Mouse (Mus musculus) intestine, embryonic 15.5 days (tissue): Measurements from ENCODE around the gene Slc16a12. TPM values are rescaled to one million over a fixed set of nuclear protein-coding genes. Genes with fewer than 3 reads are reported as not detected.

Experiments
- ATAC-seq: fragments of 200-750 bp; cut with Nextera tagmentation; 2 replicates; pipeline ENCODE4 v1.8.0; 2017; ENCODE audit warnings: moderate TSS enrichment, moderate library complexity
- H3K27ac ChIP-seq: fragments of 300-500 bp; sonication (generic); 2 replicates; pipeline ENCODE4 v1.5.1; 2015; ENCODE audit warnings: mild to moderate bottlenecking, inconsistent platforms
- H3K27me3 ChIP-seq: fragments of 300-500 bp; sonication (generic); replicated peaks from 2 replicates; pipeline ENCODE4 v1.6.1; 2015; ENCODE audit warnings: inconsistent platforms
- H3K36me3 ChIP-seq: fragments of 300-500 bp; sonication (generic); 2 replicates; pipeline ENCODE4 v1.6.1; 2015; ENCODE audit warnings: inconsistent platforms
- H3K4me1 ChIP-seq: fragments of 300-500 bp; sonication (generic); replicated peaks from 2 replicates; pipeline ENCODE4 v1.6.1; 2015; ENCODE audit warnings: inconsistent platforms
- H3K4me2 ChIP-seq: fragments of 300-500 bp; sonication (generic); replicated peaks from 2 replicates; pipeline ENCODE4 v1.6.1; 2015; ENCODE audit warnings: mild to moderate bottlenecking, inconsistent platforms
- H3K4me3 ChIP-seq: fragments of 300-500 bp; sonication (generic); replicated peaks from 2 replicates; pipeline ENCODE4 v1.5.1; 2015; ENCODE audit warnings: inconsistent platforms
- H3K9ac ChIP-seq: fragments of 300-500 bp; sonication (generic); 2 replicates; pipeline ENCODE4 v1.6.1; 2015; ENCODE audit warnings: inconsistent platforms
- H3K9me3 ChIP-seq: fragments of 300-500 bp; sonication (generic); 2 replicates; pipeline ENCODE4 v1.6.1; 2016; ENCODE audit warnings: inconsistent platforms
- WGBS: fragments of 180-500 bp; shearing (Covaris S2); methylation state at CpG from one replicate; pipeline ENCODE4 v1.1.7; 2015; 5-methylcytosine and 5-hydroxymethylcytosine counted together
- polyA plus RNA-seq: library from polyadenylated mRNA; unstranded; fragments of >200 nt; fragmentation: Nextera tagmentation; extraction: Ambion mirVana; gene quantifications from 2 replicates; pipeline ENCODE4 v1.2.1, GENCODE M21; 2015

Slc16a12 gene
- polyA plus RNA-seq, 1 experiment from 2014 or later: 8.5 TPM

GRCm38 (mm10) chr19:34724598-34724997 lies 22.5 kb downstream of the Slc16a12 start:
- no peak overlapping the region for H3K9ac ChIP-seq
- ATAC-seq: no peak
- no peaks in the 10 kb centered on the region for H3K4me1 ChIP-seq
- H3K36me3 ChIP-seq: no peaks in the 10 kb centered on the region
- H3K27ac ChIP-seq: no peak overlapping the region
- 78% methylated on average over 4 of the region's 4 CpGs for WGBS
- no peaks in the 10 kb centered on the region for H3K9me3 ChIP-seq
- H3K4me2 ChIP-seq: no peak overlapping the region
- no peak overlapping the region for H3K4me3 ChIP-seq
- no peaks in the 10 kb centered on the region for H3K27me3 ChIP-seq

DNA sequence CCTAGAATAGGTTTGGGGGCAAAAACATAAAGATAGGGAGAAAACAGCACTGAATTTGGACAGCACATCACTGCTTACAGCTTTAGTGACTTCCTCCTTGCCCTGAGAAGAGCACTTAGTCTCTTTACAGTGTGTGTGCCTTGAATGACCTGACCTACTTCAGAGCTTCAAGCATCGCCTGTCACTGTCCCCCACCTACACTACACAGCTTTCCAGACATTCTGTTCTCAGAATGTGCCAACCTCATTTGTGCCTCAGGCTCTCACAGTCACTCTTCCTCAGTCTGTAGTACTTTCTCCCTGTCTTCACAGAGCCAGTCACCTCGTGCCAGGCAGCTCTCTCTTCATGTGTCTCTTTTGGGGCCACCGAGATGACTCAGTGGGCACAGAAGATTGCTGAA lies 24.5 kb downstream of the Slc16a12 start:
- Histone ChIP-seq H3K9me3 (no peaks in the 10 kb centered on the region), H3K36me3 (no peaks in the 10 kb centered on the region), H3K27me3 (no peaks in the 10 kb centered on the region), H3K4me2 (no peak overlapping the region), H3K4me3 (no peak overlapping the region), H3K27ac (no peak overlapping the region), H3K4me1 (no peaks in the 10 kb centered on the region), H3K9ac (no peak overlapping the region)
- 90% methylated on average over 3 of the region's 3 CpGs for WGBS
- ATAC-seq: no peak

DNA sequence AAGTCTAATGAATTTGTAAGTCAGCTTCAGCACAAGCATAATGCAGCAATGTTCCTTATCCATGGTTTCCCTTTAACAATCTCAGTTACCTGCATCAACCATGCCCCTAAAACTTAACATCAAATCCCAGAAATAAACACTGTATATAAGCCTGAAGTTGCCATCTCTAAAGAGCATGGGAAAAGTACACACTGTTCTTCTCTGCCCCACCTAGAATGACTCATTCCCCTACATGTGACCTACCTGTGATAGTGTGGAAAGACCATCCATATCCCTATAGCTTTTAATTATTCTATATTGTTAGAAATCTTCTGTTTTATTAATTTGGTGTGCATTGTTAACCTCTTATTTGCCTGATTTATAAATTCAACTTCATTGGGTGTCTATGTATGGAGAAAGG lies 27.0 kb downstream of the Slc16a12 start:
- peak; percentile 91 for ATAC-seq
- no peaks in the 10 kb centered on the region for H3K9me3 ChIP-seq
- no peak overlapping the region for H3K4me3 ChIP-seq

GRCm38 (mm10) chr19:34718963-34719362 lies 28.1 kb downstream of the Slc16a12 start:
- no peak for ATAC-seq
- no peak overlapping the region for H3K4me3 ChIP-seq

More for the DNA sequence above, 27.0 kb downstream of the Slc16a12 start:
- Histone ChIP-seq H3K9ac (no peak overlapping the region), H3K27me3 (no peaks in the 10 kb centered on the region), H3K36me3 (no peaks in the 10 kb centered on the region), H3K4me1 (no peaks in the 10 kb centered on the region), H3K27ac (no peak overlapping the region), H3K4me2 (no peak overlapping the region)

GRCm38 (mm10) chr19:34718478-34718877 lies 28.6 kb downstream of the Slc16a12 start:
- no peak overlapping the region for H3K27ac ChIP-seq
- no peaks in the 10 kb centered on the region for H3K27me3 ChIP-seq
- no peak overlapping the region for H3K9ac ChIP-seq
- H3K4me1 ChIP-seq: no peaks in the 10 kb centered on the region
- no peak overlapping the region for H3K4me2 ChIP-seq
- H3K4me3 ChIP-seq: no peak overlapping the region
- WGBS: 48% methylated on average over 2 of the region's 2 CpGs
- H3K9me3 ChIP-seq: no peaks in the 10 kb centered on the region
- H3K36me3 ChIP-seq: no peaks in the 10 kb centered on the region
- ATAC-seq: no peak

More at GRCm38 (mm10) chr19:34718963-34719362, 28.1 kb downstream of the Slc16a12 start:
- Histone ChIP-seq H3K9me3 (no peaks in the 10 kb centered on the region), H3K4me1 (no peaks in the 10 kb centered on the region), H3K36me3 (no peaks in the 10 kb centered on the region), H3K27ac (no peak overlapping the region), H3K4me2 (no peak overlapping the region), H3K27me3 (no peaks in the 10 kb centered on the region), H3K9ac (no peak overlapping the region)
- 82% methylated on average over 5 of the region's 5 CpGs for WGBS

DNA sequence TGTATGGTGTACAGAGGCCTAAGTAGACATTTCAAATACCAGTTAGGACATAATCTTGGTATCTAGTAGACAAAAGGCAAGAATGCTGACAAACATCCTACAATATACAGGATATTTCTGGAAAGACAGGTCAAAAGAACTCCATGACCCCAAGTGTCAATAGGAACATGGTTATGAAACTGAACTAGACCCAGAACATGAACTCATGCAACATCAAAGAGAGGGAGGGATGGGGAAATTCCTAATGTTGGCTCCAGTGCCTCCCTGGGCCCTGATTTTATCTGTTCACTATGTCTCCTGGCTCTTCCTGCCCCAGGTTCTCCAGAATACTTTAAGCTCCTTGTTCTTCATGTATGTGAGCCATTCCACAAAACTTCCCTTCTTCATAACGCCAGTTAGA lies 31.2 kb downstream of the Slc16a12 start:
- WGBS: 79% methylated on average over 1 of the region's 1 CpGs
- no peaks in the 10 kb centered on the region for H3K4me1 ChIP-seq
- no peaks in the 10 kb centered on the region for H3K36me3 ChIP-seq
- no peaks in the 10 kb centered on the region for H3K9me3 ChIP-seq
- no peak overlapping the region for H3K9ac ChIP-seq
- no peak for ATAC-seq
- H3K4me3 ChIP-seq: no peak overlapping the region
- H3K4me2 ChIP-seq: no peak overlapping the region
- H3K27ac ChIP-seq: no peak overlapping the region
- H3K27me3 ChIP-seq: no peaks in the 10 kb centered on the region

GRCm38 (mm10) chr19:34714250-34714666 lies 32.8 kb downstream of the Slc16a12 start:
- whole genome bisulfite sequencing: 42% methylated on average over 5 of the region's 5 CpGs
- Histone ChIP-seq H3K27ac (no peak overlapping the region), H3K4me2 (no peak overlapping the region)

GRCm38 (mm10) chr19:34712050-34712449 lies 35.0 kb downstream of the Slc16a12 start:
- Histone ChIP-seq H3K27me3 (no peaks in the 10 kb centered on the region), H3K4me3 (no peak overlapping the region), H3K4me2 (no peak overlapping the region), H3K4me1 (0 out of 2 replicates have a peak, but pooled peaks cover 2% of the 10 kb centered on the region), H3K9me3 (no peaks in the 10 kb centered on the region), H3K9ac (no peak overlapping the region), H3K27ac (peak overlapping the region; percentile 33), H3K36me3 (no peaks in the 10 kb centered on the region)
- peak; percentile 95 for ATAC-seq
- WGBS: 63% methylated on average over 2 of the region's 2 CpGs

More at GRCm38 (mm10) chr19:34714250-34714666, 32.8 kb downstream of the Slc16a12 start:
- no peak overlapping the region for H3K4me3 ChIP-seq
- H3K9ac ChIP-seq: no peak overlapping the region
- ATAC-seq: no peak
- H3K4me1 ChIP-seq: no peaks in the 10 kb centered on the region
- no peaks in the 10 kb centered on the region for H3K27me3 ChIP-seq
- no peaks in the 10 kb centered on the region for H3K9me3 ChIP-seq
- H3K36me3 ChIP-seq: no peaks in the 10 kb centered on the region

DNA sequence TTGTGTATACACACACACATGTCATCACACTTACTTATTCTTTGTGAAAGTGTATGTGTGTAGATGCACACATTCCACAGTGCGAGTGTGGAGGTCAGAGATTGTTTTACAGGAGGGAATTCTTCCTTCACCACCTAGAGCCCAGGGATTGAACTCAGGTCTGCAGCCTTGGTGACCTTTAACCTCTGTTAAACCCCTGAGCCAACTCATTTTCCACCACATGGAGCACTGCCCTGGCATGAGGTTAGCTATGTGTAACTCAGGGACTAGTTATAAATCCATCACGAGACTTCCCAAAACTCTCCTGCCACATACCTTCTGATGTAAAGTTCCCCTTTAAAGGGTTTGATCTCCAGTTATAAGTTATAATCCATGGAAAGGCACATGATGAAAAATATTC lies 38.9 kb downstream of the Slc16a12 start:
- Histone ChIP-seq H3K27ac (no peak overlapping the region), H3K9ac (no peak overlapping the region), H3K4me3 (no peak overlapping the region), H3K27me3 (no peaks in the 10 kb centered on the region), H3K4me2 (no peak overlapping the region), H3K9me3 (no peaks in the 10 kb centered on the region), H3K4me1 (0 out of 2 replicates have a peak, but pooled peaks cover 5% of the 10 kb centered on the region), H3K36me3 (no peaks in the 10 kb centered on the region)
- 85% methylated on average over 2 of the region's 2 CpGs for WGBS
- no peak for ATAC-seq

DNA sequence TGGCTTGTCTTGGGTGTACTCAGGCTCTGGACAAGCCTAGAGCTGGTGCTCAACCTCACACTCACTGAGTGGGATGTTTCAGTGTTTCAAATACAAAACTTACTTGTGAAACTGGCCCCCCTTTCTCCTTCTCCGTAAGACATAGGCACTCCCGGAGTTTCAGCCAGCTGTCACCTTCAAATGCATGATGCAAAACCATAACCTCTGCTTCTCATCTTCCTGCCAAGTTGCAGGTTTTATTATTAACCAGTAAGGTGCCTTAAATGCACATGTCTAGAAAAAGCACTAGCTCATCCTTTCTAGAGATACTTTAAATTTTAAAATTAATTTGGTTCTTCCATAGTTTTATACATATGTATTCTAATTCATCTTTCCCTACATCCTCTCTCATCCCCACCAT lies 39.5 kb downstream of the Slc16a12 start:
- H3K4me3 ChIP-seq: no peak overlapping the region
- H3K27me3 ChIP-seq: no peaks in the 10 kb centered on the region
- H3K9ac ChIP-seq: no peak overlapping the region
- H3K36me3 ChIP-seq: no peaks in the 10 kb centered on the region
- no peak for ATAC-seq
- no peaks in the 10 kb centered on the region for H3K9me3 ChIP-seq
- WGBS: 41% methylated on average over 2 of the region's 2 CpGs
- no peak overlapping the region for H3K27ac ChIP-seq
- H3K4me2 ChIP-seq: no peak overlapping the region
- H3K4me1 ChIP-seq: 0 out of 2 replicates have a peak, but pooled peaks cover 5% of the 10 kb centered on the region

DNA sequence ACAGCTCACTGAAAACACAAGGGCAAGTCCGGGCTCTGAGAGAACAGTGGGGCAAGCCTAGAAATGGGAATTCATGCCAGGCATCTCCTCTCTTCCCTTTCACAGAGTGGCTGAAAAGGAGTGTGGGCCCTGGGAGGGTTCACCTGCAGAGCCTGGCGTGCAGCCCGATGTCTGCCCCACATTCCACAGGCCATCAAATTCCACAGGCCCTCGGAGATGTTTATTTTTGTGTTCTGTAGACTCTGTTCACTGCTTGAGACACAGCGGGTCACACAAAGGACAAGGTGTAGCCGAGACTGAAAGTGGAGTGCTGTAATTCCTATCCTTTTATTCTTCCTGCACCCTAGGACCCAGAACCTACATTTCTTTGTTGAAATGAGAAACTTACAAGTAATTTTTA lies 40.8 kb downstream of the Slc16a12 start:
- peak; percentile 48; the same call in 1 of the 2 replicates for ATAC-seq
- no peak overlapping the region for H3K27ac ChIP-seq
- no peak overlapping the region for H3K4me2 ChIP-seq
- no peak overlapping the region for H3K4me3 ChIP-seq
- no peaks in the 10 kb centered on the region for H3K36me3 ChIP-seq
- H3K9ac ChIP-seq: no peak overlapping the region
- no peaks in the 10 kb centered on the region for H3K27me3 ChIP-seq
- H3K4me1 ChIP-seq: 0 out of 2 replicates have a peak, but pooled peaks cover 5% of the 10 kb centered on the region
- 34% methylated on average over 6 of the region's 6 CpGs for WGBS
- no peaks in the 10 kb centered on the region for H3K9me3 ChIP-seq

DNA sequence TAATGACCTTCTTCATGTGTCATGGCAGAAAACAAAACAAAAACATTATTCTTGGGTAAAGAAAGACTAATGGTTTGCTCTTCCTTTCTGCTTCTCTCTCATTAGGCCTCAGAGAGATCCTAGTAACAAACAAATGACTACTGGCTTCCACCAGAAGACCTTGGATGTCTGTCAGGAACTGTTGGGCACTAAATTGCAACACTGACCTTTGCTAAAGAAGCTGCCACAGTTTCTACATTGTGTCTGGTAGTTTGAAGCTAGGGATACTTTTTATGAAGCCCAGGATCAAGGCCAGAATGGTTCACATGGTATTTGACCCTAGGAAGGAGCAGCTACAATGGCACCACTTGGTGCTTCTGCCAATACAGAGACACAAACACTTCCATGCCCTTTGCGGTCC lies 41.9 kb downstream of the Slc16a12 start:
- Histone ChIP-seq H3K27me3 (no peaks in the 10 kb centered on the region), H3K4me1 (0 out of 2 replicates have a peak, but pooled peaks cover 5% of the 10 kb centered on the region), H3K9ac (no peak overlapping the region), H3K4me3 (no peak overlapping the region), H3K36me3 (no peaks in the 10 kb centered on the region), H3K4me2 (no peak overlapping the region), H3K9me3 (no peaks in the 10 kb centered on the region), H3K27ac (no peak overlapping the region)
- no peak for ATAC-seq
- 97% methylated on average over 1 of the region's 1 CpGs for whole genome bisulfite sequencing

GRCm38 (mm10) chr19:34699300-34699699 lies 47.8 kb downstream of the Slc16a12 start:
- WGBS: 90% methylated on average over 2 of the region's 2 CpGs

More at GRCm38 (mm10) chr19:34699300-34699699, 47.8 kb downstream of the Slc16a12 start:
- Histone ChIP-seq H3K4me3 (no peak overlapping the region), H3K4me2 (no peak overlapping the region), H3K4me1 (0 out of 2 replicates have a peak, but pooled peaks cover 2% of the 10 kb centered on the region), H3K36me3 (no peaks in the 10 kb centered on the region), H3K9ac (no peak overlapping the region), H3K27ac (no peak overlapping the region), H3K9me3 (no peaks in the 10 kb centered on the region), H3K27me3 (no peaks in the 10 kb centered on the region)
- no peak for ATAC-seq
